Mouse (Mus musculus) heart, adult 2 months (tissue): Measurements from ENCODE around the gene Mfrp.

ENCODE experiments used
- CTCF ChIP-seq: fragments of 200-600 bp; IDR thresholded peaks from 2 replicates; pipeline ENCODE4 v1.8.1; 2022; ENCODE audit warnings: antibody characterized with exemption, mild to moderate bottlenecking, moderate library complexity
- EP300 ChIP-seq: fragments of 200-500 bp; IDR thresholded peaks from 2 replicates; pipeline ENCODE4 v1.6.1; 2011; ENCODE audit warnings: low read depth, low read length, control low read depth; ENCODE audit not compliant: insufficient read depth
- POLR2A ChIP-seq: fragments of 200-500 bp; IDR thresholded peaks from 2 replicates; pipeline ENCODE4 v1.6.1; 2011; ENCODE audit warnings: mild to moderate bottlenecking, low read depth, low read length, control low read depth; ENCODE audit not compliant: insufficient read depth

DNA sequence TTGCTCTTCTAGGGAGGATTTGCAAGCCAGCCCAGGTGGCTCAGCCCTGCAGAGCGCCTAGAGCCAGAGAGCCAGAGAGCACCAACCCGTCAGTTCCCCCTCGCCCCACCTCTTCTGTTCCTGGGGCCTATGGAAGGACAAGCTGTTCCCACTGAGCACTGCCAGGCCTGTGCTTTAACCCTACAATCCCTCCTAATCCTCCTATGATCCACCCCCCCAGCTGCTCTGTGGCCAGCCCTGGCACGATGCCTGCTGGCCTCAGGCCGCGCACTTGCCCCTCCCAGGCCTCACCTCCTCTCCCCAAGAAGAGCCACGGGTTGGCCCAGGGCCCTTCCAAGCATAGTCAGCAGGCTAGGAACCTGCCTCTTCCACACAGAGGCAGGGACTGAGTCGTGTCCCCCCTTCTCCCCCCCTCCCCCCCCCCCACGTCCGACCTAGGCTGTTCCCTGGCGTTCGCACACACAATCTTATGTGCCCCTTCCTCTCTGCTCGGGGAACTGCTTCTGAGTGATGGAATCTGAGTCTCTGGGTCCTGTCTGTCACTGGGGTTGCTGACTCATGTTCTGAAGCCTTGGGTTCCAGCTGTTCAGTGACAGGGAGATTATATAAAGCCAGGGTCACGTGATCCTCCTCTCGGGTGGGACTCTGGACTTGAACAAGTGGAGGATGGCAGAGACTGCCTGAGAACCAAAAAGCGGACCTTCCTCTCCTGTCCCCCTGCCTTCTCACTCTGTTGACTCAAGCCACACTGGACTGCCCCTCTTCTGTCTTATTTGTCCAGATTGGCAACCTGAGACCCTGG, 22.4 kb upstream of the Mfrp start:
- no peak for TF ChIP-seq CTCF
- peak; percentile 56; the same call in 1 of the 2 replicates for TF ChIP-seq POLR2A
- peak; percentile 99 for TF ChIP-seq EP300
